In the genomic region with DNA sequence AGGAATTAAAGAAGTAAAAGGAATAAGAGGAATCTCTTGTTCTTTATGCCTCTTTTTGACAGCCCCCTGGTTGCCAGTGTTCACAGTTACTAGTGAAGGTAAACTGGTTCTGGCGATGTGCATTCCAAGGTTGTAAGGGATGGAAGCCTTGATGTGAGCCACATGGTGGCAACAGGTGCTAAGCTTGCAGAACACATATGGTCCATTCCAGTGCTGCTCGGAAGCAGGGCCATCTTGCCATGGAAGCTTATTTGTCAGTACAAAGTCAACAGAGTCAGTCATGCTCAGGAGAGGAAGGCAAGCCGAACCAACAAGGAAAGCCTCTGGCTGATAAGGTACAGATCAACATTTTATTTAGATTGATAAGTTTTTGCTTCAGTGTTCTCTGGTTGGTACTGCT, we compare ENCODE assay signal across 19 mouse cellular contexts.
"Had no signal": no experiment of that assay in that cellular context is flagged by ENCODE, and none has a peak within 500 bp of the region (broad histone marks: within the 10 kb centered on the region; RNA-seq: fewer than 3 reads in every experiment).

No protein-coding gene starts in this region.

- H3K27ac ChIP-seq: midbrain, embryonic 10.5 days; midbrain, embryonic 12.5 days; neural tube, embryonic 13.5 days; neural tube, embryonic 15.5 days had no signal

- H3K4me3 ChIP-seq: midbrain, embryonic 10.5 days; midbrain, embryonic 12.5 days; myocyte; neural tube, embryonic 13.5 days; neural tube, embryonic 15.5 days had no signal

- DNase-seq: lung, adult 18-20 months; lung, embryonic 14.5 days; lung, postnatal 10 days; lung, postnatal 4 days; midbrain, embryonic 14.5 days; retina, postnatal 1 day; right cerebral cortex, adult 18-20 months; right cerebral cortex, postnatal 25 days; right cerebral cortex, postnatal 4 days; spleen, adult 18-20 months; thymus, adult 18-20 months; thymus, postnatal 25 days; thymus, postnatal 4 days had no signal

- H3K27me3 ChIP-seq: neural tube, embryonic 13.5 days; neural tube, embryonic 15.5 days had no signal

- ATAC-seq: midbrain, embryonic 16.5 days had no signal
